Mouse (Mus musculus): ENCODE results near the gene S1pr2. TPM values are rescaled to one million over a fixed set of nuclear protein-coding genes. Genes with fewer than 3 reads are reported as not detected.

The S1pr2 gene
- polyA plus RNA-seq, 1 experiment from 2014 or later, result 9.5 TPM

Small RNA genes lying within 50 kb of the gene (microRNA-seq; reads per million reads assigned to microRNA genes)
- 2.1 reads per million, percentile 2 among the genes with 10 or more reads in this experiment for gene Mir7081

Other genes starting within 250 kb of the S1pr2 start
- 92.0 and 96.7 TPM in 2 replicates for gene Olfm2, start 230.4 kb downstream of the S1pr2 start, polyA plus RNA-seq (2015; fragmentation: Nextera tagmentation; extraction: Ambion mirVana)
- 0.32 and 0.35 TPM in 2 replicates for gene Col5a3, start 161.7 kb downstream of the S1pr2 start, polyA plus RNA-seq (2015; fragmentation: Nextera tagmentation; extraction: Ambion mirVana)
- not detected in 2 replicates for gene Rdh8, start 158.3 kb downstream of the S1pr2 start, polyA plus RNA-seq (2015; fragmentation: Nextera tagmentation; extraction: Ambion mirVana)
- 0.94 and 1.1 TPM in 2 replicates for gene A230050P20Rik, start 108.1 kb downstream of the S1pr2 start, polyA plus RNA-seq (2015; fragmentation: Nextera tagmentation; extraction: Ambion mirVana)
- 8.0 and 10.4 TPM in 2 replicates for gene Angptl6, start 97.1 kb downstream of the S1pr2 start, polyA plus RNA-seq (2015; fragmentation: Nextera tagmentation; extraction: Ambion mirVana)
- 49.2 and 49.5 TPM in 2 replicates for gene Ppan, start 88.6 kb downstream of the S1pr2 start, polyA plus RNA-seq (2015; fragmentation: Nextera tagmentation; extraction: Ambion mirVana)
- gene Eif3g, start 78.2 kb downstream of the S1pr2 start, polyA plus RNA-seq (2015; fragmentation: Nextera tagmentation; extraction: Ambion mirVana), result 273 and 291 TPM in 2 replicates
- gene Dnmt1, start 16.9 kb downstream of the S1pr2 start, polyA plus RNA-seq (2015; fragmentation: Nextera tagmentation; extraction: Ambion mirVana), result 75.2 and 76.3 TPM in 2 replicates
- gene Mrpl4, start 26.0 kb upstream of the S1pr2 start, polyA plus RNA-seq (2015; fragmentation: Nextera tagmentation; extraction: Ambion mirVana), result 98.1 and 102 TPM in 2 replicates
- gene Icam1, start 39.2 kb upstream of the S1pr2 start, polyA plus RNA-seq (2015; fragmentation: Nextera tagmentation; extraction: Ambion mirVana), result 2.9 and 3.9 TPM in 2 replicates
- gene Icam4, start 52.6 kb upstream of the S1pr2 start, polyA plus RNA-seq (2015; fragmentation: Nextera tagmentation; extraction: Ambion mirVana), result 0.23 TPM in 2 replicates
- gene Icam5, start 55.3 kb upstream of the S1pr2 start, polyA plus RNA-seq (2015; fragmentation: Nextera tagmentation; extraction: Ambion mirVana), result 0.32 and 0.34 TPM in 2 replicates
- gene Zglp1, start 90.3 kb upstream of the S1pr2 start, polyA plus RNA-seq (2015; fragmentation: Nextera tagmentation; extraction: Ambion mirVana), result 1.8 and 2.0 TPM in 2 replicates
- 1.0 and 1.2 TPM in 2 replicates for gene Gm49373, start 96.3 kb upstream of the S1pr2 start, polyA plus RNA-seq (2015; fragmentation: Nextera tagmentation; extraction: Ambion mirVana)
- gene Fdx1l, start 96.8 kb upstream of the S1pr2 start, polyA plus RNA-seq (2015; fragmentation: Nextera tagmentation; extraction: Ambion mirVana), result 54.4 and 54.8 TPM in 2 replicates
- gene Gm38431, start 115.2 kb upstream of the S1pr2 start, polyA plus RNA-seq (2015; fragmentation: Nextera tagmentation; extraction: Ambion mirVana), result 1.6 and 1.8 TPM in 2 replicates
- gene Raver1, start 115.2 kb upstream of the S1pr2 start, polyA plus RNA-seq (2015; fragmentation: Nextera tagmentation; extraction: Ambion mirVana), result 33.4 and 40.7 TPM in 2 replicates
- gene Tyk2, start 154.5 kb upstream of the S1pr2 start, polyA plus RNA-seq (2015; fragmentation: Nextera tagmentation; extraction: Ambion mirVana), result 11.5 and 12.2 TPM in 2 replicates
- 233 TPM in 2 replicates for gene Cdc37, start 173.2 kb upstream of the S1pr2 start, polyA plus RNA-seq (2015; fragmentation: Nextera tagmentation; extraction: Ambion mirVana)
- gene Pde4a, start 188.9 kb upstream of the S1pr2 start, polyA plus RNA-seq (2015; fragmentation: Nextera tagmentation; extraction: Ambion mirVana), result 20.1 and 20.2 TPM in 2 replicates

All from midbrain, embryonic 13.5 days (tissue).